Mouse (Mus musculus) bone marrow macrophage, adult 2 months (primary cell): ENCODE measurements around the gene Ccl22.

Source experiments
- CTCF ChIP-seq: IDR thresholded peaks from 2 replicates; pipeline ENCODE4 v1.5.1; 2012; ENCODE audit warnings: low read depth, mild to moderate bottlenecking, low read length, moderate library complexity
- POLR2A ChIP-seq: IDR thresholded peaks from 2 replicates; pipeline ENCODE4 v1.6.1; 2012; ENCODE audit warnings: mild to moderate bottlenecking, low read depth, low read length, borderline replicate concordance

- TF ChIP-seq POLR2A (no peak), CTCF (no peak)
These were observed 10.5 kb upstream of the Ccl22 start for GRCm38 (mm10) chr8:94734735-94735350.
